Mouse (Mus musculus): ENCODE measurements at regions not wholly inside any gene's neighbourhood (a gene's known extent, or its start where the extent isn't known, plus 50 kb on each side); places are given as distances from the start of the nearest gene placed in this dataset.

- no peak for TF ChIP-seq NRF1 (IDR thresholded peaks at IDR 0.05; ENCODE audit: low read depth, low read length)
- no peak for TF ChIP-seq POLR2A (IDR thresholded peaks at IDR 0.05; ENCODE audit: low read depth, low read length)
- no peak for TF ChIP-seq EP300 (IDR thresholded peaks at IDR 0.05; ENCODE audit: low read length)
- no peak for TF ChIP-seq CTCF (conservative IDR thresholded peaks at IDR 0.05 in 1 of 2, IDR thresholded peaks at IDR 0.05 in 1 of 2; ENCODE audit: low read depth in 2 of 2, low read length in 2 of 2)
- no peak for TF ChIP-seq KAT2A (IDR thresholded peaks at IDR 0.05; ENCODE audit: insufficient replicate concordance, low read length)
- no peak for TF ChIP-seq MAZ (IDR thresholded peaks at IDR 0.05; ENCODE audit: low read depth, low read length)
- no peak for TF ChIP-seq MYC (IDR thresholded peaks at IDR 0.05; ENCODE audit: low read depth, low read length)
- TF ChIP-seq ZC3H11A (IDR thresholded peaks at IDR 0.05; ENCODE audit: low read depth, low read length) = no peak
- TF ChIP-seq ETS1 (conservative IDR thresholded peaks at IDR 0.05; ENCODE audit: low read depth, low read length) = no peak
These were observed 82.5 kb upstream of the Tut7 start for GRCm38 (mm10) chr13:59905488-59905887.

Measured in CH12.LX (cell line).